Mouse (Mus musculus) intestine, embryonic 16.5 days (tissue): Measurements from ENCODE around the gene Gse1. TPM values are rescaled to one million over a fixed set of nuclear protein-coding genes. Genes with fewer than 3 reads are reported as not detected.

Experiments
- ATAC-seq: fragments of 200-750 bp; cut with Nextera tagmentation; 2 replicates; pipeline ENCODE4 v1.8.0; 2017; ENCODE audit warnings: moderate TSS enrichment, moderate library complexity
- H3K27ac ChIP-seq: fragments of 300-500 bp; sonication (generic); 2 replicates; pipeline ENCODE4 v1.5.1; 2014; ENCODE audit warnings: mild to moderate bottlenecking, low read length
- H3K27me3 ChIP-seq: fragments of 300-500 bp; sonication (generic); replicated peaks from 2 replicates; pipeline ENCODE4 v1.6.1; 2014; ENCODE audit warnings: low read length, control low read depth, mixed read lengths; ENCODE audit not compliant: control insufficient read depth, insufficient read depth
- H3K36me3 ChIP-seq: fragments of 300-500 bp; sonication (generic); 2 replicates; pipeline ENCODE4 v1.6.1; 2014; ENCODE audit warnings: low read length, control low read depth; ENCODE audit not compliant: control insufficient read depth, insufficient read depth
- H3K4me1 ChIP-seq: fragments of 300-500 bp; sonication (generic); 2 replicates; pipeline ENCODE4 v1.6.1; 2014; ENCODE audit warnings: low read length, control low read depth, mixed read lengths; ENCODE audit not compliant: control insufficient read depth, insufficient read depth
- H3K4me2 ChIP-seq: fragments of 300-500 bp; sonication (generic); 2 replicates; pipeline ENCODE4 v1.6.1; 2014; ENCODE audit warnings: low read depth, low read length, control low read depth
- H3K4me3 ChIP-seq: fragments of 300-500 bp; sonication (generic); 2 replicates; pipeline ENCODE4 v1.5.1; 2014; ENCODE audit warnings: mild to moderate bottlenecking, low read length
- H3K9ac ChIP-seq: fragments of 300-500 bp; sonication (generic); 2 replicates; pipeline ENCODE4 v1.6.1; 2014; ENCODE audit warnings: low read depth, low read length
- H3K9me3 ChIP-seq: fragments of 300-500 bp; sonication (generic); 2 replicates; pipeline ENCODE4 v1.6.1; 2016; ENCODE audit warnings: low read length, control low read depth; ENCODE audit not compliant: control insufficient read depth
- WGBS: fragments of 180-500 bp; shearing (Covaris S2); extraction: QIAGEN DNeasy Blood & Tissue Kit; methylation state at CpG from one replicate; pipeline ENCODE4 v1.1.7; 2014; 5-methylcytosine and 5-hydroxymethylcytosine counted together
- polyA plus RNA-seq: library from polyadenylated mRNA; unstranded; fragments of >200 nt; fragmentation: Nextera tagmentation; extraction: Ambion mirVana; gene quantifications from 2 replicates; pipeline ENCODE4 v1.2.1, GENCODE M21; 2015

Gene Gse1
- polyA plus RNA-seq, 1 experiment from 2014 or later, result 7.3 TPM

DNA sequence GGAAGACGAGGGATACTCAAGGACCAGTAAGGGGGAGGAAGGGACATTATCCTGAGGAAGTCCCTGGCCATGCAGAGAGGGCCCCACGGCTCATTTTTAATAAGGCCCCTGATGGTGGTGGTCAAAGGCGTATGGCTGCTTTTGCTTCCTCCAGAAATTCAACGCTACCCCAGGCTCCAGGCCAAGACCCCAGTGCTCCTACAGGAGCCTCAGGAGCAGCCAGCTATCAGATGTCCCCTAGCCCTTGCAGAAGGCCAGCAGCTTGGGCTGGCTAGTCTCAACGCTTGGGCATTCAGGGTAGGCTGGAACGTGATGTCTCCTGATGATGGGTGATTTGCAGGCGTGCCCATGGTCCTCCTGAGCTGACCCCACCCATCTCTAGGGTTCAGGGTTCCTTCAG is 204.2 kb downstream of the Gse1 start:
- H3K36me3 ChIP-seq, result no peaks in the 10 kb centered on the region; the same call in 1 of the 2 replicates
- no peak for ATAC-seq
- no peaks in the 10 kb centered on the region for H3K27me3 ChIP-seq
- no peak overlapping the region for H3K4me2 ChIP-seq
- H3K9ac ChIP-seq, result no peak overlapping the region
- H3K4me1 ChIP-seq, result peaks cover 13% of the 10 kb centered on the region
- H3K9me3 ChIP-seq, result peaks cover 5% of the 10 kb centered on the region; the same call in 1 of the 2 replicates
- no peak overlapping the region for H3K4me3 ChIP-seq
- no peak overlapping the region for H3K27ac ChIP-seq
- WGBS, result 75% methylated on average over 7 of the region's 7 CpGs

DNA sequence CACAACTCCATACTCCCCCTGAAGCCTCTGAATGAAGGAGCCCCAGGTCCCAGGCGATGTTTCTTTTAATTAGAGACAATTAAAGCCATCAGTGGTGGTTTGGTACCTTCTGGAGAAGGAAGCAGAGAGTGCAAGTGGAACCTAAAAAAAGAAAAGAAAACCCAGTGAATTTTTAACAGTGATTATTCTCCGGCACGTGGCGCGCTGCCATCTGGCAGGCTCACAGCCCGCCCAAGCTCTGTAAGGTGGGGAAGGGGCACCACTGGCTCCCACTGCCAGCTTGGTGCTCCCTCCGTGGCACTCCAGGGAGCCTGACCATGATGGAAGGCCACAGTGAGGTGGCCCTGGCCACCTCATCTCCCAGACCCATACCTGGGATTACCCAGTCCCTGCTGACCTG is 204.9 kb downstream of the Gse1 start:
- Histone ChIP-seq H3K4me1 (peaks cover 18% of the 10 kb centered on the region; the same call in 1 of the 2 replicates), H3K27ac (no peak overlapping the region), H3K4me2 (no peak overlapping the region), H3K36me3 (no peaks in the 10 kb centered on the region; the same call in 1 of the 2 replicates), H3K4me3 (no peak overlapping the region), H3K9me3 (peaks cover 5% of the 10 kb centered on the region; the same call in 1 of the 2 replicates), H3K9ac (no peak overlapping the region), H3K27me3 (no peaks in the 10 kb centered on the region)
- no peak for ATAC-seq
- 83% methylated on average over 7 of the region's 7 CpGs for WGBS

DNA sequence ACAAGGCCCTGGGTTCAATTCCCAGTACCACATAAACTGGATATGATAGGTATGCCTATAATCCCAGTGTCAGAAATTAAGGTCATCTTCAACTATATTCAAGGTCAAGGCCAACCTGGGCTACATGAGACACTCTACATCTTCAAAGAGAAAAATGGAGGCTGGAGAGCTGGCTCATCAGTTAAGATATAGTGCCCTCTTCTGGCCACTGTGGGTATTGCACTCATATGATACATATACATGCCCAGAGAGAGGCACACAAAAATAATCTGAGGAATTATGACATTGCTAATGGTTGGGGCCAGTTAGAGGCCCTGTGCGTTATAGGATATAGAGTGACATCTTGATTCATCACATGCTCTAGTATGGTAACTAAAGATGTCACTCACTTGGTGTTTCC is 205.5 kb downstream of the Gse1 start:
- no peak overlapping the region for H3K4me3 ChIP-seq
- no peak overlapping the region for H3K27ac ChIP-seq
- H3K9ac ChIP-seq, result no peak overlapping the region
- peaks cover 18% of the 10 kb centered on the region for H3K4me1 ChIP-seq
- H3K36me3 ChIP-seq, result no peaks in the 10 kb centered on the region; the same call in 1 of the 2 replicates
- H3K27me3 ChIP-seq, result no peaks in the 10 kb centered on the region
- WGBS, result 100% methylated on average over 1 of the region's 1 CpGs
- no peak overlapping the region for H3K4me2 ChIP-seq
- peaks cover 5% of the 10 kb centered on the region; the same call in 1 of the 2 replicates for H3K9me3 ChIP-seq
- ATAC-seq, result no peak

GRCm38 (mm10) chr8:120435781-120436180 is 207.5 kb downstream of the Gse1 start:
- Histone ChIP-seq H3K9ac (no peak overlapping the region; the same call in 1 of the 2 replicates), H3K4me2 (no peak overlapping the region), H3K4me1 (peaks cover 33% of the 10 kb centered on the region), H3K4me3 (no peak overlapping the region), H3K9me3 (peaks cover 5% of the 10 kb centered on the region; the same call in 1 of the 2 replicates), H3K27ac (no peak overlapping the region), H3K27me3 (no peaks in the 10 kb centered on the region), H3K36me3 (no peaks in the 10 kb centered on the region; the same call in 1 of the 2 replicates)
- WGBS, result 88% methylated on average over 15 of the region's 15 CpGs
- no peak for ATAC-seq

DNA sequence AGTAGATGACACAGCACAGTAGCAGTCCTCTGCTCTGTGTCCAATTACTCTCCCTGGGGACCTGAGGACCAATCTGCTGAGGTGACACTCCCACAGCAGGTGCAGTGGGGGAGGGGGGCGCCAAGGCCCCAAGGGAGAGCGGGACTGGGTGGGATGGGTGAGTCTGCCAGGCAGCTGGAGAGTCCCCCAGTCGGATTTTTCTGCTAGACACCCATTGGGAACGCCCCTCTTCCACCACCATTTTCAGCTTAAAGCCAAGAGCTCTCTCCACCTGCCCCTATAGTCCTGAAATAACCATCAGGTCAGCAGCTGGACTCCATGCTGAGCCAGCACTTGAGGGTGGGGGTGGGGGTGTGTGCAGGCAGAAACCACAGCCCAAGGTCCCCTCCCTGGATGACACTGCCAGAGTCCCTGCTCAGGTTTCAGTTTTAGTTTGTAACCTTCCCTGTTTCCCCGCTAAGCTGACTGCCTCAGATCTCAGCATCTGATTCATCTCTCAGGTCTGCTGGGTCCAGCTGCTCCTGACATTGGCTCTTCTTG is 208.3 kb downstream of the Gse1 start:
- WGBS, result 44% methylated on average over 5 of the region's 5 CpGs
- Histone ChIP-seq H3K27me3 (no peaks in the 10 kb centered on the region), H3K9ac (peak overlapping the region; percentile 17; the same call in 1 of the 2 replicates), H3K4me2 (no peak overlapping the region), H3K9me3 (peaks cover 5% of the 10 kb centered on the region; the same call in 1 of the 2 replicates), H3K27ac (no peak overlapping the region), H3K36me3 (no peaks in the 10 kb centered on the region; the same call in 1 of the 2 replicates), H3K4me3 (no peak overlapping the region), H3K4me1 (peaks cover 39% of the 10 kb centered on the region)
- no peak for ATAC-seq

- H3K4me3 ChIP-seq, result no peak overlapping the region
- no peak overlapping the region for H3K27ac ChIP-seq
- no peaks in the 10 kb centered on the region for H3K27me3 ChIP-seq
- WGBS, result 73% methylated on average over 1 of the region's 1 CpGs
- peaks cover 5% of the 10 kb centered on the region; the same call in 1 of the 2 replicates for H3K9me3 ChIP-seq
- ATAC-seq, result no peak
- H3K36me3 ChIP-seq, result no peaks in the 10 kb centered on the region; the same call in 1 of the 2 replicates
- peaks cover 46% of the 10 kb centered on the region for H3K4me1 ChIP-seq
- no peak overlapping the region for H3K9ac ChIP-seq
- no peak overlapping the region for H3K4me2 ChIP-seq
Measured at GRCm38 (mm10) chr8:120437207-120437606, 209.0 kb downstream of the Gse1 start.

DNA sequence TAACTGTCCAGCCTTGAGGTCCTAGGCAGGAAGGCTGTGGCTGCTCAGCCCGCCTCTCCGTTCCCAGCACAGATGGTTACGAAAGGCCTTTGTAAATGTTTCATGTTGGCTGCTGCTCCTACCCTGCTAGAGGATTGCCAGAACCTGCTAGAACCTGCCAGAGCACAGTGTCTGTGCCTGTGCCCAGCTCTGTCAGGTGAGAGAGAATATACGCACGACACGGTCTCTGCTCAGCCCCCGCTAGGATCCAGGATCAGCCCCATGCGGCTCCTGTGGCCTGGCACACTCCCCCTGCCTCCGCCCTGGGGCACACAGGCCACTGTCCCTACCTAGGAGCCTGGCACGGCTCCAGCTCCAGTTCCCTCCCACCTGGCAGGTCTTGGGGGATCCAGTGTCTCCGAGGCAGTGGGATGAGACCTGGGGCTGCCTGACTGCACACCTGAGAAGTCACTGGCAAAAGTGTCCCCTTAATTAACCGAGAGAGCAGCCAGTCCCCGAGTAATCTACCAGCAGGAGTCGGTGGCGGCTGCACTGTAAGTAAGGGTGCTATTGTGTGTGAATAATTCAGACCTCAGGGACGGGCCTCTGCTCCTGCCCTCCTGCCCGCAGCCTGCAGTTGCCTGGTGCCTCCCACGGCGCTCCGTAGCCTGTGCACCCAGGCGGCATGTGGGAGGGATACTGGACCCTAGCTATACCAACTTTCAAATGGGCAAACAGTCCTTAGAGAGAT is 209.6 kb downstream of the Gse1 start:
- WGBS, result 79% methylated on average over 21 of the region's 21 CpGs
- H3K27ac ChIP-seq, result no peak overlapping the region
- no peak overlapping the region for H3K4me2 ChIP-seq

GRCm38 (mm10) chr8:120439309-120439708 is 211.1 kb downstream of the Gse1 start:
- H3K4me1 ChIP-seq, result peaks cover 55% of the 10 kb centered on the region
- H3K27me3 ChIP-seq, result no peaks in the 10 kb centered on the region
- no peak for ATAC-seq
- peak overlapping the region; percentile 24; the same call in 1 of the 2 replicates for H3K27ac ChIP-seq
- H3K9ac ChIP-seq, result peak overlapping the region; percentile 38; the same call in 1 of the 2 replicates
- no peak overlapping the region for H3K4me3 ChIP-seq
- no peak overlapping the region for H3K4me2 ChIP-seq
- no peaks in the 10 kb centered on the region for H3K9me3 ChIP-seq
- WGBS, result 28% methylated on average over 19 of the region's 19 CpGs
- H3K36me3 ChIP-seq, result no peaks in the 10 kb centered on the region

More for the DNA sequence above, 209.6 kb downstream of the Gse1 start:
- H3K36me3 ChIP-seq, result no peaks in the 10 kb centered on the region; the same call in 1 of the 2 replicates
- no peaks in the 10 kb centered on the region for H3K27me3 ChIP-seq
- no peak overlapping the region for H3K4me3 ChIP-seq
- H3K4me1 ChIP-seq, result peaks cover 52% of the 10 kb centered on the region
- H3K9ac ChIP-seq, result no peak overlapping the region
- peaks cover 5% of the 10 kb centered on the region; the same call in 1 of the 2 replicates for H3K9me3 ChIP-seq
- no peak for ATAC-seq

DNA sequence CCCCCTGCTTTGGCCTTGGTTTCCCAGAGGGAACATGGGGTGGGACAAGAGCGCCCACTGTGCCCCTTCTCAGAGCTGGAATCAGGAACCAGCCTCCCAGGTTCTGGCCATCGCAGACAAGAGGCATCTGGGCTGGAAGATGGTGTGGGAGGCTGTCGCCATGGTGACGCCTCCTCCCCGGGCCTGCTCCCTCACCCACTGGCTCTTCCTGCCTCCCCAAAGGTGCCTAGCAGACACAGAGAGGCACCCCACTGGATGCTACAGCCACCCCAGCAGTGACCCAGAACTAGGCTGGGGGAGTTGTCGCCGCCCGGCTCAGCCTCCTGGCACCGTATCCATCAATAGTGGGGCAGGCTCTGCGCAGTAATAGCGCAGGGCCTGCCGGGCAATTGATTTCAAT is 212.5 kb downstream of the Gse1 start:
- ATAC-seq, result no peak
- H3K9me3 ChIP-seq, result no peaks in the 10 kb centered on the region

More for the DNA sequence above, 212.5 kb downstream of the Gse1 start:
- Histone ChIP-seq H3K27me3 (no peaks in the 10 kb centered on the region), H3K4me2 (no peak overlapping the region), H3K27ac (no peak overlapping the region), H3K4me1 (peaks cover 69% of the 10 kb centered on the region), H3K9ac (no peak overlapping the region), H3K4me3 (no peak overlapping the region), H3K36me3 (no peaks in the 10 kb centered on the region)
- WGBS, result 81% methylated on average over 12 of the region's 12 CpGs
